Mouse (Mus musculus) kidney, adult 18-20 months (tissue): ENCODE results near the gene Arhgef19.
A peak's percentile ranks its signal among the peaks of the same experiment; 100 is the strongest.

Experiments
- DNase-seq: peaks from one replicate; pipeline ENCODE4 v3.0.0; 2021

The Arhgef19 gene

GRCm38 (mm10) chr4:141286860-141287517 lies 47.7 kb downstream of the Arhgef19 start:
- DNase-seq: no peak

GRCm38 (mm10) chr4:141287518-141288004 lies 48.3 kb downstream of the Arhgef19 start:
- no peak for DNase-seq

GRCm38 (mm10) chr4:141288152-141288551 lies 48.9 kb downstream of the Arhgef19 start:
- DNase-seq: no peak

- DNase-seq: no peak
These were observed 52.5 kb downstream of the Arhgef19 start for GRCm38 (mm10) chr4:141291571-141292375.

DNA sequence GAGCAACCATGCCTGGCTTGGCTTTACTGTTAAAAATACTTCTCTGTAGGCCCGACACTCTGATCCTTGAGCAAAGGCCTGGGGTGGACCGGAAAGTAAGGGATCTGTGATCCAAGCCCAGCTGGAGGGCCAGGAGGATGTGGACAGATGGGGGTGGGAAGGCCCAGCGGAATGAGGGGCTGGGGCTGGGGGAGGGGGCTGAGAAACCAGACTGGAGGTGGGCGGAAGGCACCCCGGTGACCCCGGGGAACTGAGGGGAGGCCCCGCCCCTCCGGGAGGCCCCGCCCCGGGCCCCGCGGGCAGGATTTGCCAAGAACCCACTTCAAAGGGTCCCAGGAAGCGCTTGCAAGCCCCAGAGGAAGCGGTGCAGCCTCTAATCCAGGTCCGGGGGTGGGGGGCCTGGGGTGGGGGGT lies 56.5 kb downstream of the Arhgef19 start:
- DNase-seq: no peak

DNA sequence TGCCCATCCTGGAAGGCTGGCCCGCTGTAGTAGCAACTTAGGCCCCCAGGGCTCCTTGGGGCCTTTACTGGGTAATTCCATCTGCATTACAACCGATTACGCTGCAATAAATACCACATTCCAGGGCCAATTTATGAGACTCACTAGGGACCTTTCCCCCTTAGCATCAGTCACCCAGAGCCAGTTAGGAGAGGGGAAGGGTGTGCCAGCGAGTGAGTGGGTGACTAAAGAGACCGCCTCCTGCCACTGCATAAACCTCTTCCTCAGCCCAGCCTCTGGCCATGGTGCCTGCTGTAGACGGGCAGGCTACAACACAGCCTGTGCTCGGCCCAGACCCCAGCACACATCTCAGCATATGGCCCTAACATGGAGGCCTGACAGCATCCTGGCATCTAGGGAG lies 58.6 kb downstream of the Arhgef19 start:
- no peak for DNase-seq

DNA sequence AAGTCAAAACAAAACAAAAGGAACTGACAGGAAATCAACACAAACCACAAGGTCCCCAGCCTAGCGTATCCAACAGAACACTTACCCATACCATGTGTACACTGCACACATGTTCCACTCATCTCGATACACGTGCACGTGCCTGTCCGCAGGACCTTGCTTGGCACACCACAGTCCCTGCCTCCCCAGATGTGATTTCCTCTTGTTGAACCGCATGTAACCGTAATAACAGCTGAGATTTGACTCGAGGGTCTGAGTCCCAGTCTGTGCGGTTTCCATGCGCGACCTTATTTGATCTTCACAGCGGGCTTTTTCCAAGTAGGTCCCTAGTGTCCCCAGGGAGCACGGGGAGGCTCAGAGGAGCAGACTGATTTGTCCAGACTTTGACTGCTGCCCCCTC lies 60.1 kb downstream of the Arhgef19 start:
- no peak for DNase-seq

DNA sequence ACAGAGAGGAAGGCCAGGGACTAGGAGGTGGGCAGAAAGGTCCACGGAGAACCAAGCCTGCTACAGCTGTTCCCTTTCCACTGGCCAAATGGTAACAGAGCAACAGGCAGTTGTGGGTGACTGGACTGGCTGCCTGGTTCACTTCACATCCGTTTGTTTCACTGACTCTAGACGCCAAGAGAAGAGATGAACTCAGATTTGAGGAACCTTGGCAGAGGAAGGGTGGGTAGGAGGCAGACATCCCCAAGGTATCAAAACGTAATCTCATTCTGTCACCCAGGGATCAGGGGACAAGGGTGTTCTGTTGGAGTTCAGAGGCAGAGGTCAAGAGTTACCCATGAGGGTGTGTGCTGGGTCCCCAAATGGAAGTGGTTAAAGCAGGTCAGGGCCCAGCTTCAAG lies 60.9 kb downstream of the Arhgef19 start:
- DNase-seq: no peak

GRCm38 (mm10) chr4:141301116-141301553 lies 61.8 kb downstream of the Arhgef19 start, which contains the start of gene Epha2:
Gene Epha2 (plus strand): TSS chr4:141301240.
- peak; percentile 97 for DNase-seq

DNA sequence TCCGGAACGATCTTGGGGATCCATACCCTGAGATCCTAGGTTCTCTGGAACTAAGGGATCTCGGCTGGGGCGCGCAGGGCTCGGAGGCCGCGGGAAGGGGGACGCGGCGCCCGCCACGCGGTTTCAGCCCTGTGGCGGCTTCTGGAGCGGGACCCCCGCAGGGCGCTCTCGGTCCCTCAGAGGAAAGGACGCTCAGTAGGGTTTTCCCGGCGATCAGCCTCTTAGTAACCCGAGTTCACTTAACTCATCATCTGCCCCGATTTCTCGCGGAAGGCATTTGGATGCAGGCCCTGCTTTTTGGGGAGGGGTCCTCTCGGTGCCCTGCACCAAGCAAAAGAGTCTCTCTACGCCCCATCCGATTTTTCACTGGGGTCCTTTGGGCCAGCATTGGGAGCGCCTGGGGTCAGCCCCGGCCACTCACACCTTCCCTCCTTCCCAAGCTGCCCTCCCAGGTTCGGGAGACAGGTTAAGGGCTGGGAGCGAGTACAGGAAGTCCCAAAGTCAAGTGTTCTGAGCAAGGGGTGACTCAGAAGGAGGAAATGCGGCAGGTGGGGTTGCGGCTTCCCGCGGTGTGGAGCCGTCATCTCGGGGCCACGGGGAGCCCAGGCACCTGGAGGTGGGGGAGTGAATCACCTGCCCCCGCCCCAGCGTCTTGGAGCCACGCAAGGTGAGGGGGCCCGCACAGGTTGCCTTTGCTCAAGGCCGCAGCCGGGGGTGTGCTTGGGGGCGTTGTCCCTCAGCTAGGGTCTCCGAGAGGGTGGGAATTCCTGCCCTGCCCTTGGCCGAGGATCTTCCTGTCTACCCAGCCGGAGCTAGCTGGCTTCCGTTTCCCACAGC lies 62.5 kb downstream of the Arhgef19 start:
- DNase-seq: no peak

- no peak for DNase-seq
These were observed 63.4 kb downstream of the Arhgef19 start for GRCm38 (mm10) chr4:141302428-141303401.

GRCm38 (mm10) chr4:141303402-141304222 lies 64.3 kb downstream of the Arhgef19 start:
- DNase-seq: no peak

GRCm38 (mm10) chr4:141304223-141304611 lies 64.9 kb downstream of the Arhgef19 start:
- no peak for DNase-seq

DNA sequence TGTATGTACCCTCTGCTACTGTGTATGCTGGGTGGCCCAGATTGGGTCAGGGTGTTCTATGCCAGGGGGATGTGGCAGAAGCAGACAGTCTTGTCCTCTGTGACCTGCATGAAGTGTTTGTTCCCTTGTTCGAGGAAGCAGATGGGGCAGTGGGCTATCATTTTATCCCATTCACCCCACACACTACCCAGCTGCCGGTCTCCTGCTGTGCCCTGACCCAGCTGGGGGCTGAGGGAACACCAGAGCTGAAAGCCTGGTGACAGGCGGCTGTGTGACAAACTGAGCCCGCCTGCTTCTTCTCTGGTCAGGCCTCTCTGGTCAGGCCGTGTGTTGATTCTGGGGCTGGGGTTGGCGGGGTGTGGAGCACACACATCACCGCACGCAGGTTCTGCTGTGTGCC lies 66.8 kb downstream of the Arhgef19 start:
- no peak for DNase-seq
